Mouse (Mus musculus) skeletal muscle tissue, adult 2 months (tissue): ENCODE measurements around the gene Wdr24.
A peak's percentile ranks its signal among the peaks of the same experiment; 100 is the strongest.
"Not testable (repeated sequence)": the region's sequence is repeated elsewhere in the genome, so short reads cannot be mapped to it uniquely, and the experiment has no call there.

Source experiments
- DNase-seq: peaks from one replicate; pipeline ENCODE4 v3.0.0-alpha.2; 2012; ENCODE audit warnings: low read depth, low spot score

The Wdr24 gene

GRCm38 (mm10) chr17:25807452-25807851 lies 16.0 kb upstream of the Wdr24 start:
- DNase-seq: not testable (repeated sequence)

DNA sequence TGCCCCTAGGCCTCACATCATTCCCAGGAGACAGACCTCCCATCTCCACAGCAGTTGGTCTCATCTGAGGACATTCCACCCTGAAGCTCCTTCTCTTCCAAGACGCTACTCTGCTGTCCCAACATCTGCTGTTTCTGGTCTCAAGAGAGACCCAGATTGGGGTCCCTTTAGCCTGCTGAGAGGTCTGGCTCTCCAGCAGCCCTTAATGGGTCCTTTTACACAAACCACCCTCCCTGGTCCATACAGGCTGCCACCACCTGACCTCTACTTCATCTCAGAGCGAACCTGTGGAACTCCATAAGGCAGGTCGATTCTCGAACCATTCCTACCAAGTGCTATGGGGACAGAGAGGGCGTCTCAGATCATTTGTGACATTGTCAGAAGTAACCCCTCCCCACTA lies 15.4 kb upstream of the Wdr24 start:
- no peak for DNase-seq

DNA sequence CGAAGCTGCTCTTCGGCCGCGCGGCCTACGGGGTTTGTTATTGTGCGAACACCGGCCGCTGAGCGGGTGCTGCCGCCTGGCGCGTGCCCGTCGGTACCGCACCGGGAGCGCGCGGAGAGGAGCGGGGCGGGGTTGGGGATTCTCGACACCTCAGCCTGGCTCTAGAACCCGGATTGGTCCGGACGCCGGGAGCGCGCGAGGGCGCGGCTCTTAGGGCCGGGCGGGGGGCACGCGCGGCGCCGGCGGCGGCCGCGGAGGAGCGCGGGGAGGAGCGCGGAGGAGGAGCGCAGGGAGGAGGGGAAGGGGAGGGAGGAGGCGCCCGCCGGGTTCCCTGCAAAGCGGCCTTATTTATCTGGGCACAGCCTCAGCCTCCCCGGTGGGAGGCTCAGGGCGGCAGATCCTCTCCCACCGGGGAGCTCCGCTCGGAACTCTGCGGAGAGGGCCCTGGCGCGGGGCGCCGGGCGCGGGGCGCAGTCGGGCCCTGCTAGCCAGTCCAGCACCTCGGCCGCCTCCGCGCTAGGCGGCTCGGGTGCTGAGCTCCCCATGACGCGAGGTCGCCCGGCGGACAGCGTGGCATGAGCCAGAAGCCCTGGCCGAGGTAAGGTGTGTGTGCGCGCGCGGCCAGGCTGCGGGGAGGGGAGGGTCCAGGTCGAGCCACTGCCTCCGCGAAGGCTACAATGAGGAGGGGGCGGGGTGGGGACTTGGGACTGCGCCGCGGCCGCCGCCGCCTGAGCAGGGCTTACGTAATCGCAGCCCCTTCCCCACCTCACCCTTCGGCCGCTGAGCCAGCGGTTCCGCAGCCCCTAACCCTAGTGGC lies 14.4 kb upstream of the Wdr24 start, which contains the start of gene Fbxl16:
TSS of gene Fbxl16 (plus strand) at position 297 of the 817 bp plus-strand sequence.
- DNase-seq: no peak

DNA sequence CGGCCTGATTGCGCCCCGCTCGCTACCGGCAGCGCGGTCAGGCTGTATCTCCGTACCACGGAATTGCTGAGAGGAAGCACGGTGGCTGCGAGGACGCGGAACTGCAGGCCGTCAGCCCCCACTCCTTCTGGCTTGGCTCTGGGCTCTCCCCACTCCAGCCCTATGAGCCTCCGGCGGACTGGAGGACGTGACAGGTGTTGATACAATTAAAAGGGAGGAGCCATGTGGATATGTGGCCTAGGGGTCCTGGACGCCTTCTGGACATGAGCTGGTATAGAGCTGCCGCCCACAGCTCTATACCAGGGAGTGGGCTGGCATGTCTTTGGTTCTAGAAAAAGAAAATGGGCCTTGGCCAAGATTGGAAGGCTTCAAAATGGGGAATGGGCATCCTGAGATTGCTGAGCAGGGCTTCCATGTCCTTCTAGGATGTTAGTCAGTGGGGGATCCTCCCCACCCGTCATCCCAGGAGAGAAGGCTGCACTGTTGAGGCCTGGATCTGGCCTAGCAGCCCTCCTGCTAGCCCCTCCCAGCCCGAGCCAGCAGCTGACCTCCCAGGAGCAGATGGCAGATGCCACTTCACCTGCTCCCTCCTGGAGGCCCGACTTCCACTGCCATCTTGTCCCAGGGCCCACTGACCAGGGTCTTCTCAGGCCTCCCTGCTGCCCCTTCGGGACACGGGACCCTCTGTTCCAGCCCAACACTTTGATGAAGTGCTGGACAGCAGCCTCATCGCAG lies 13.7 kb upstream of the Wdr24 start:
- DNase-seq: no peak

GRCm38 (mm10) chr17:25810890-25811289 lies 12.5 kb upstream of the Wdr24 start:
- DNase-seq: no peak

DNA sequence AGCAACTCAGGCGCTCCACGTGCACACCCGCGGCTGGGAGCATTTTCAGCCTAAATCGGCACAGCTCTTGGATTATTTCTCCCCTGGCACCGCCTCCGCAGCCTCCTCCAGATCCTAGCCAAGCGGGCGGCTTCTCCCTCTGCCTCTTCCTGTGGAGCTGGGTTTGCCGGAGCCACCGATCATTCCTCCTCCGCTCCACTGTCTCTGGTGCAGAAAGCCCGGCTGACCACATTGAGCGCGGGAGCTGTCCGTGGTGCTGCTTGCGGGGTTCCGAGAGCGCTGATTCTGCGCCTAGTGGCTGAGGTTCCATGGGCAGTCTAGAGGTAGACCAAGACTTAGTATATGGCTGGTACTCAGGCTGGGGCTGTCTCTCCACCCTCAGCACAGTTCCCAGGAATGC lies 10.0 kb upstream of the Wdr24 start:
- DNase-seq: no peak

DNA sequence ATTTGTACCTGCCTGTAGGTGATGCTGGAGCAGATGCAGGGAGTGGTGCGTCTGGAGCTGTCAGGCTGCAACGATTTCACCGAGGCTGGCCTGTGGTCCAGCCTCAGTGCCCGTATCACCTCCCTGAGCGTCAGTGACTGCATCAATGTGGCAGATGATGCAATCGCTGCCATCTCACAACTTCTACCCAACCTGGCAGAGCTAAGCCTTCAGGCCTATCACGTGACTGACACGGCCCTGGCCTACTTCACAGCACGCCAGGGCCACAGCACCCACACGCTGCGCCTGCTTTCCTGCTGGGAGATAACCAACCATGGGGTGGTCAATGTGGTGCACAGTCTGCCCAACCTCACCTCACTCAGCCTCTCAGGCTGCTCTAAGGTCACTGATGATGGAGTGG lies 5.8 kb upstream of the Wdr24 start:
- DNase-seq: no peak

DNA sequence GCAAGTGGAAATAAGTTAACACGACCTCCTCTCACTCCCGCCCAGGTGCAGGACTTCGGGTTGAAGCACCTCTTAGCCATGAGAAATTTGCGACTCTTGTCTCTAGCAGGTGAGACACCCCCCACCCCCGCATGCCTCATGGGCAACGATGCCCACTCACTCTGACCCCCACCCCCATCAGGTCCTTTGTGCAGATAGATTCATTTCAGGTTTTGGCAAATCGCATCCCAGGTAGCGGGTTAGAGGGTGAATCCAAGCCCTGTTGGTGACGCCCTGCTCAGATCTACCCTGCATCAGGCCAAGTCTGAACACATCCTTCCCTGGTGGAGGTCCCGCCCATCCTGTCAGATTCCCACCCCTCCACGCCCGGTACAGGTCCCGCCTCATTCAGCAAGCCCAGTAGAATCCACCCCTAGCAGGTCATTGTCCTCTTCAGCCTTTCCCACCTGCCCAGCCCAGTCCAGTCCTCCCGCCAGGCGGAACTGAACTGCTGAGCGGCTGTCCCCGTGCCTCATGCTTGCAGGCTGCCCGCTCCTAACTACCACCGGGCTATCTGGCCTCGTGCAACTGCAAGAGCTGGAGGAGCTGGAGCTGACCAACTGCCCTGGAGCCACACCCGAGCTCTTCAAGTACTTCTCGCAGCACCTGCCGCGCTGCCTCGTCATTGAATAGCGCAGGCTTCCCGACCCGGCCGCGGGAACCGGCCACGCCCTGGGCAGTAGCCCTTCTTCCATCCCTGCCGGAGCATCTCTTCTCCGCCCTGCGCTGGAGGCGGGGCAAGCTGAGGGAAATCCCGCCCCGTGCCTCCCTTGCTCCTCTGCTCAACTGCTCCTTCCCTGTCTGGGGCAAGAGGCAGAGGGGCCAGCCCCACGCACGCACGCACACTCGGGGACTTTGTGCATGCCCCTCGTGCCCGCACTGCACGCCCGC lies 4.3 kb upstream of the Wdr24 start:
- no peak for DNase-seq

DNA sequence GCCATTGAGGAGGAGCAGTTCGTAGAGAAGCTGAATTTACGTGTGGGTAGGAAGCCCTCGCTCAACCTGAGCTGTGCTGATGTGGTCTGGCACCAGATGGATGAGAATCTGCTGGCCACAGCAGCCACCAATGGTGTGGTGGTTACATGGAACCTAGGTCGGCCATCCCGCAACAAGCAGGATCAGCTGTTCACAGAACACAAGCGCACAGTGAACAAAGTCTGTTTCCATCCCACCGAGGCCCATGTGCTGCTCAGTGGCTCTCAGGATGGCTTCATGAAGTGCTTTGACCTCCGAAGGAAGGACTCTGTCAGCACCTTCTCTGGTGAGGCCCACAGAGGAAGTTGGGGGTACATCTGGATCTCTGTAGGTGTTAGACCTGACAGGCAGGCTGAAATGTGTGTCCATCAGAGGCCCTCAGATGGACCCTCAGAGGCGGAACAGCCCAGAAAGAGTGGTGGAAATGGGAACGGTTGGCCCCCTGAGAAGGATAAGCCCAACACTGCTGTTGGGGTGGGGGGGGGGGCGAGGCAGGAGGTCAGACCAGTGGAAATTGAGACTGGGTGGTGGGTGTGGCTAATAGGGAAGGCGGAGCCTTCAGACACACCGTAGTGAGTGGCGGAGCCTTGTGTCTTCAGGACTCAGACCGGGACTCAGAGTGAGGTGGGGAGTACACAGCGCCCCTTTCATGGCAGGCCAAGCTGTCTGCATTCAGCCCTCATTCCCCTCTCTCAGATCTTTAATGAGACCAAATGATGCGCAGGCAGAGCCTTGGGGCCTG lies 1.1 kb downstream of the Wdr24 start:
- no peak for DNase-seq

DNA sequence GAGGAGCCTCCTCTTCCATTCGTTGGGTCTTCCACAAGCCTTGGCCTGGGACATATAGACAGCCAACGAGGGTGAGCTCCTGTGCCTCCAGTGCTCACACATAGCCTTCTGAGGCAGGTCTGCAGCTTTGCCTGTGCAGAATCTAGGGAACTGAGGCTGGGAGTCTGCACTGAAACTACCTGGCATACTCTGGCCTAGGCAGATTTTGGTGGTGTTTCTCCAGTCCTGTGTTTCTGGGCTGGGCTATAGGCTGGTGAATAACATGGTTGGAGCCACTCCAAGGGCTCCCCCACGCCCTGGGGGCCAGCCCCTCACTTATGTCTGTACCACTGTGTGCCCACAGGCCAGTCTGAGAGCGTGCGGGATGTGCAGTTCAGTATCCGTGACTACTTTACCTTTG lies 1.9 kb downstream of the Wdr24 start:
- no peak for DNase-seq

DNA sequence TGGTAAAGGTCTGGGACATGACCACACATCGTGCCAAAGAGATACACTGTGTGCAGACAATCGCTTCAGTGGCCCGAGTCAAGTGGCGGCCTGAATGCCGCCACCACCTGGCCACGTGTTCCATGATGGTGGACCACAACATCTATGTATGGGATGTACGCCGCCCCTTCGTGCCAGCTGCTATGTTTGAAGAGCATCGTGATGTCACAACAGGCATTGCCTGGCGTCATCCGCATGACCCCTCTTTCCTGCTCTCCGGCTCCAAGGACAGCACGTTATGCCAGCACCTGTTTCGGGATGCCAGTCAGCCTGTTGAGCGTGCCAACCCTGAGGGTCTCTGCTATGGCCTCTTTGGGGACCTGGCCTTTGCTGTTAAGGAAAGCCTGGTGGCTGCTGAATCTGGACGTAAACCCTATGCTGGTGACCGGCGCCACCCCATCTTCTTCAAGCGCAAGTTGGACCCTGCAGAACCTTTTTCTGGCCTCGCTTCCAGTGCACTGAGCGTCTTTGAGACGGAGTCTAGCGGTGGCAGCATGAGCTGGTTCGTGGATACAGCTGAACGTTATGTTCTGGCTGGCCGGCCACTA lies 2.6 kb downstream of the Wdr24 start:
- no peak for DNase-seq

DNA sequence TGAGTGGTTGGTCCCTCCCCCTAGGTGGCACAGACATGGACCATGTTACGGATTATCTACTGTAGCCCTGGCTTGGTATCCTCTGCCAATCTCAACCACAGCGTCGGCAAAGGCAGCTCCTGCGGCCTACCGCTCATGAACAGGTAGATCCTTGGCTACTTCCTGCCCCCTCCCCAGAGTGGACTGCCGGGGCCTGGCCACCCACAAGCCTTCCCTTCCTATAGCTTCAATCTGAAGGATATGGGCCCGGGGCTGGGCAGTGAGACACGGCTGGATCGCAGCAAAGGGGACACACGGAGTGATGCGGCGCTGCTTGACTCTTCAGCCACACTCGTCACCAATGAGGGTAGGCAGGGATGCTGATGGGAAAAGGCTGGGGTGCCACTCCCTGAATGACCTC lies 3.6 kb downstream of the Wdr24 start:
- no peak for DNase-seq

GRCm38 (mm10) chr17:25827546-25828222 lies 4.3 kb downstream of the Wdr24 start:
- no peak for DNase-seq

- no peak for DNase-seq
Observed at GRCm38 (mm10) chr17:25828223-25828594, 4.8 kb downstream of the Wdr24 start.

- DNase-seq: peak; percentile 75
Observed at GRCm38 (mm10) chr17:25828712-25829557, 5.5 kb downstream of the Wdr24 start, which contains the start of gene Jmjd8. Jmjd8 (plus strand) TSS chr17:25828867.

DNA sequence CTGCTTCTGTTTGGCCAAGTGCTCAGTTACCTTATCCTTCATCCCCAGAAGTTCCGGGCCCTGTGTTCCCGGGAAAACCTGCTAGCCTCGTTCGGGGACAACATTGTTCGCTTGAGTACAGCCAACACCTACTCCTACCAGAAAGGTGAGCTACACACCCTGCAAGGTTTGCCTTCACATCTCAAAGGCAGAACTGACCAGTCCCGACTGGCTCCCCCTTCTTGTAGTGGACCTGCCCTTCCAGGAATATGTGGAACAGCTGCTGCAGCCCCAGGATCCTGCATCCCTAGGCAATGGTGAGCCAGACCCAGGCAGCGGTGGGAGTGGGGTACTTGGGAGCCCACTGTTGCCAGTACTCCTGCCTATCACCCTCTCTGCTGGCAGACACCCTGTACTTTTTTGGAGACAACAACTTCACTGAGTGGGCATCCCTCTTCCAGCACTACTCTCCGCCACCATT lies 6.2 kb downstream of the Wdr24 start:
- no peak for DNase-seq

DNA sequence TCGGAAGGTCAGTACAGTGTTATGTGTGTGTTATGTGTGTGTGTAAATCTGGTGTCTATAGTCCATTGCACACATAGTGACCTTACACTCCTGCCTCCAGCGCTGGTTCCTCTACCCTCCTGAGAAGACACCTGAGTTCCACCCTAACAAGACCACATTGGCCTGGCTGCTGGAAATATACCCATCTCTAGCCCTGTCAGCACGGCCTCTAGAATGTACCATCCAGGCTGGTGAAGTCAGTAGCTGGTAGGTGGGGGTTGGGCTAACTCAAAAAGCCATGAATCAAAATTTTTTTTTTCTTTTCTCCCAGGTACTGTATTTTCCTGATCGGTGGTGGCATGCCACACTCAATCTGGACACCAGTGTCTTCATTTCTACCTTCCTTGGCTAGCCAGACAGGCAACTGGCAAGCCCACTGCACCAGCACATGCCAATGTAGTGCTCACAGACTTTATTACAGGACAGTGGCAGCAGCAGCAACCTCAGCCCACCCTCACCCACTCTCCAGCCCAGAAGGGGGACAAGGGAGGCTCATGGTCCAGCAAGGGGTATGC lies 6.8 kb downstream of the Wdr24 start:
- DNase-seq: no peak

- no peak for DNase-seq
Observed at GRCm38 (mm10) chr17:25830806-25831431, 7.5 kb downstream of the Wdr24 start.
